Mouse (Mus musculus): Measurements from ENCODE around the gene Rccd1. TPM values are rescaled to one million over a fixed set of nuclear protein-coding genes. Genes with fewer than 3 reads are reported as not detected.
A peak's percentile ranks its signal among the peaks of the same experiment; 100 is the strongest.

Gene Rccd1
- polyA plus RNA-seq, 1 experiment from 2014 or later, result 10.2 TPM

DNA sequence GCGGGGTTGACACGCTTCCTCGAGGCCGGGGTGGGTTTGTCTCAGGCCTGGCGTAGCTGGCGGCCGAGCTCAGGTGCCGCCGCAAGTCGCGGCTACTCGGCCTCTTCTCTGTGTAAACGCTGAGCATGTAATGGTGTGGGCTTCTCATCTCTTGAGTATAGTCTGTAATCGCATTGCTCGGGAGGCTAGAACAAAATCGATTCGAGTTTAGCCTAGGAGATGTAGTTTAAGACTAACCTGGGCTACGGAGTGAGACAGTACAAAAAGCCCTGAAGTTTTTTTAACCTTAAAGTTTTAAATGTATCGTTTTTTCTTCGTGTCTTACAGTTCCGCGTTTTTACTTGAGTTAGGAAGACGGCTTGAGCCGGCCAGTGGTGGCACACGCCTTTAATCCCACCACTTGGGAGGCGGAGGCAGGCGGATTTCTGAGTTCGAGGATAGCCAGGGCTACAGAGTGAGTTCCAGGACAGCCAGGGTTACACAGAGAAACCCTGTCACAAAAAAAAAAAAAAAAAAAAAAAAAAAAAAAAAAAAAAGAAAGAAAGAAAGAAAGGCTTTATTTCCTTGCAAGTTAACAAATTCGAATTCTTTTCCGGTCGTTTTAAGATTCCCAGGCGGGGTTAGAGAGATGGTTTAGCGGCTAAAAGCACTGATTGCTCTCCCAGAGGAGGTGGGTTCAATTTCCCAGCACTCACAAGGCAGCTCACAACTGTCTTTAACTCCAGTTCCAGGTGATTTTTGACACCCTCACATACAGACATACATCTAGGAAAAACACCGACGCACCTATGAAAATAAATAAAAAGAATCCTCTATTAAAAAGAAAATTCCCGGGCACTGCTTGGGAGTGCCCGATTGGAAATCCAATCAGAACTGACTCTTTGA is 29.2 kb downstream of the Rccd1 start:
- Histone ChIP-seq H3K4me1 (peaks cover 27% of the 10 kb centered on the region), H3K36me3 (peaks cover 18% of the 10 kb centered on the region), H3K9ac (peak overlapping the region; percentile 92), H3K27me3 (no peaks in the 10 kb centered on the region), H3K9me3 (no peaks in the 10 kb centered on the region), H3K4me3 (peak overlapping the region; percentile 93), H3K4me2 (peak overlapping the region; percentile 73), H3K27ac (peak overlapping the region; percentile 94)
- peak; percentile 60 for ATAC-seq (ENCODE audit: borderline replicate concordance, extremely low read depth, low FRiP score, low TSS enrichment)
- 4% methylated on average over 37 of the region's 37 CpGs for WGBS

DNA sequence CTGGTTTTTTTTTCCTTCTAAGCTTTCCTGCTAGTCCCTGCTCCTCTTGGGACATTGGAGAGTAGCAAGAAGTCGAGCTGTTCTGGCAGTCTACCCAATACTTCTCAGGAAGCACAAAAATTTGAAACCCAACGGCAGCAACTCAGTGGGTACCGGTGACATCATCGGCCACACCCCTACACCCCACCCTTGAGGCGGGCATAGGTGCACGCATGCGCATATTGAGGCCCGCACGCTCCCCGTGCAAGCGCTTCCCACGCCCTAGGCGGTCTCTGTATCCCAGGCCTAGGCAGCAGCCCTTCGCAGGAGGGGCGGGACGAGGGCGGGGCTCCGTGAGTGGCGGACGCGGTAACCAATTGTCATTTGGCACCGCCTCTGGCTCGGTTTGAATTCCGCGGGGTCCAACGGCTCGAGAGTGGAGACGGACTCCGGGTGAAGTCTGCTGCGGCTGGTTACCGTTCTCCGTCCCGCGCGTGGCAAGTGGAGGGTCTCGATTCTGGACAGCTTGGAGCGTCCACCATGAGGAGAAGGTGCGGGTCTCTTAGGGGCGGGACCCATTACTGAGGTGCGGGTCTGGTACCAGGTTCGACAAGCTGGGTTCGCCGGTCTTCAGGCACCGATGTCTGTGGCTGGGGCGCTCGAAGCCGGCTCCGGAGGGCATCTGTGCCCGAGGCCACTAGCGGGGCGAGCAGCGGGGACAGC is 30.0 kb downstream of the Rccd1 start, which contains the start of gene Prc1:
Gene Prc1, plus strand, starts transcription at position 389 of the 702 bp plus-strand sequence.
- H3K27me3 ChIP-seq, result no peaks in the 10 kb centered on the region
- peak; percentile 99 for ATAC-seq (ENCODE audit: borderline replicate concordance, extremely low read depth, low FRiP score, low TSS enrichment)
- H3K36me3 ChIP-seq, result peaks cover 14% of the 10 kb centered on the region
- under 1% methylated on average over 52 of the region's 52 CpGs for WGBS
- peak within 1 kb of the TSS; percentile 92 for H3K9ac ChIP-seq
- H3K4me3 ChIP-seq, result peak within 1 kb of the TSS; percentile 93
- peaks cover 27% of the 10 kb centered on the region for H3K4me1 ChIP-seq
- H3K4me2 ChIP-seq, result peak within 1 kb of the TSS; percentile 73
- H3K27ac ChIP-seq, result peak within 1 kb of the TSS; percentile 94
- no peaks in the 10 kb centered on the region for H3K9me3 ChIP-seq

DNA sequence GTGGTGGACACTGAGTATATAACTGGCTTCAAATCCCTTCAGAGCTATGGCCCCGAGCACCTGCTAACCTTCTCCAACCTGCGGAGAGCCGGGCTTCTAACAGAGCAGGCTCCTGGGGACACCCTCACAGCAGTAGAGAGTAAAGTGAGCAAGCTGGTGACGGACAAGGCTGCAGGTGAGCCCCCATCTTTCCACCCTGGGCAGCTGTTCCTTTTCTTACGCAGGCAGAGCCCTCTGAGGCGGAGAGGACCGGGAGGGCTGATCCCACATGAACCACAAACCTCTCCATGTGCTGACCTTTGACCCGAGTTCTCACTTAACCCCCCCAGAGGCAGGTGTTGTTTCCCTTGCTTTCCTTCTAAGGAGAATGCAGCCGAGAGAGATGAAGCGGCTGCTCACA is 36.5 kb downstream of the Rccd1 start:
- Histone ChIP-seq H3K27me3 (no peaks in the 10 kb centered on the region), H3K4me3 (no peak overlapping the region), H3K27ac (no peak overlapping the region), H3K9me3 (no peaks in the 10 kb centered on the region), H3K4me2 (no peak overlapping the region), H3K36me3 (peaks cover 37% of the 10 kb centered on the region; the same call in 1 of the 2 replicates), H3K4me1 (no peaks in the 10 kb centered on the region), H3K9ac (no peak overlapping the region)
- no peak for ATAC-seq (ENCODE audit: borderline replicate concordance, extremely low read depth, low FRiP score, low TSS enrichment)
- 80% methylated on average over 10 of the region's 10 CpGs for WGBS

DNA sequence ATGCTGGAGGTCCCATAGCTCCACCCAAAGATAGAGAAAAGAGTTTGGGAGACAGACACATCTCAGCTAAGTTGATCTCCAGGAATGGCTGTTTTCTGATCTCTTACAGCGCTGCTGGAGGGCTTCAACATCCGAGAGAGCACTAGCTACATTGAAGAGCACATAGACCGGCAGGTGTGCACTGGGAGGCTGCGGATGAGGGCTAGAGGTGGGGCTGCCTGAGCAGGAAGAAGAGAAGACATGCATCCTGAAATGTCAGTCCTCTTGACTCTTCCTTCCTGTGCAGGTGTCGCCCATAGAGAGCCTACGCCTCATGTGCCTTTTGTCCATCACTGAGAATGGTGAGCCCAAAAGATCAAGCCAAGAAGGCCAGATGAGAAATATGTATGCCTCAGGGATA is 38.5 kb downstream of the Rccd1 start:
- Histone ChIP-seq H3K27ac (no peak overlapping the region), H3K9me3 (no peaks in the 10 kb centered on the region), H3K4me2 (no peak overlapping the region), H3K9ac (no peak overlapping the region), H3K4me1 (no peaks in the 10 kb centered on the region), H3K36me3 (peaks cover 44% of the 10 kb centered on the region; the same call in 1 of the 2 replicates), H3K4me3 (no peak overlapping the region), H3K27me3 (no peaks in the 10 kb centered on the region)
- no peak for ATAC-seq (ENCODE audit: borderline replicate concordance, extremely low read depth, low FRiP score, low TSS enrichment)
- WGBS, result 97% methylated on average over 6 of the region's 6 CpGs

DNA sequence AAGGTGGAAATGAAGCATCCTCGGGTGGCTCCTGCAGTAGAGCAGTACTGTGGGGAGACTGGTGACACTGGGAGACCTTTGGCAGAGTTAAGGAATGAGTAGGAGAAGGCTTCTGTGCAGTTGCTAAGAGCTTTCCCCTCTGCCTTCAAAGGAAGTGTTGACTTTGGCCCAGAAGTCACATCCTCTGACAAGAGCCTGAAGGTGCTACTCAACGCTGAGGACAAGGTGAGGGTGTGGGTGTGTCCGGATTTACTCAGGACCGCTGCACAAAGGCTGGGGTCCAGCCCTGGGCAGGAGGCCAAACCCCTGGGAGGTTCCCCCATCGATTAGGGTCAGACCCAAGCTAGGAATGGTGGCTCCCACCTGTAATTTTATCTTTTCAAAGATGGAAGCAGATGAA is 39.9 kb downstream of the Rccd1 start:
- 79% methylated on average over 5 of the region's 5 CpGs for WGBS
- Histone ChIP-seq H3K4me1 (no peaks in the 10 kb centered on the region), H3K4me3 (no peak overlapping the region), H3K4me2 (no peak overlapping the region), H3K27me3 (no peaks in the 10 kb centered on the region), H3K9ac (no peak overlapping the region), H3K27ac (no peak overlapping the region), H3K36me3 (peaks cover 46% of the 10 kb centered on the region), H3K9me3 (no peaks in the 10 kb centered on the region)
- ATAC-seq (ENCODE audit: borderline replicate concordance, extremely low read depth, low FRiP score, low TSS enrichment), result no peak

GRCm38 (mm10) chr7:80283226-80283918 is 40.9 kb downstream of the Rccd1 start:
- no peaks in the 10 kb centered on the region for H3K9me3 ChIP-seq
- H3K27ac ChIP-seq, result no peak overlapping the region
- H3K4me3 ChIP-seq, result no peak overlapping the region
- H3K27me3 ChIP-seq, result no peaks in the 10 kb centered on the region
- H3K4me1 ChIP-seq, result no peaks in the 10 kb centered on the region
- H3K9ac ChIP-seq, result no peak overlapping the region
- H3K36me3 ChIP-seq, result peaks cover 49% of the 10 kb centered on the region
- no peak for ATAC-seq (ENCODE audit: borderline replicate concordance, extremely low read depth, low FRiP score, low TSS enrichment)
- WGBS, result 83% methylated on average over 3 of the region's 3 CpGs
- no peak overlapping the region for H3K4me2 ChIP-seq

GRCm38 (mm10) chr7:80281646-80282045 is 42.6 kb downstream of the Rccd1 start:
- H3K4me3 ChIP-seq, result no peak overlapping the region
- no peak for ATAC-seq (ENCODE audit: borderline replicate concordance, extremely low read depth, low FRiP score, low TSS enrichment)
- H3K9ac ChIP-seq, result no peak overlapping the region
- H3K4me1 ChIP-seq, result no peaks in the 10 kb centered on the region
- no peaks in the 10 kb centered on the region for H3K27me3 ChIP-seq
- no peaks in the 10 kb centered on the region for H3K9me3 ChIP-seq
- WGBS, result 85% methylated on average over 3 of the region's 3 CpGs
- H3K27ac ChIP-seq, result no peak overlapping the region
- peaks cover 48% of the 10 kb centered on the region for H3K36me3 ChIP-seq
- H3K4me2 ChIP-seq, result no peak overlapping the region

DNA sequence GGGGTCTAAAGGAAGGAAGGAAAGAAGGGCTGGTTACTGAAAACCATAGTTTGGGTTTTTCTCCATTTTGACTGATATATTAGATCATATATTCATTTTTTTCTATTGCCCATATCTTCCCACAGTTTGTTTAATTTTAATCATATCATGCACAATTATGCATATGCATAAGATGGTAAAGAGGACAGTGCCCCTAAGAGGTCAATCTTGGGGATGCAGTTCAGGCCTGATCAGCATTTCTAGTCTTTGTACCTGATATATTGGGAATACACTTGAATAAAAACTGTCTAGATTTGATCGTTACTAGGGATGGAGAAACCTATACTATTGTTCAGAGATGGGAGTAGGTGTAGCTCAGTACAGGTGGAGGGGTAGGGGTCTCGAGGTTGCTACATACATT is 43.3 kb downstream of the Rccd1 start:
- no peak for ATAC-seq (ENCODE audit: borderline replicate concordance, extremely low read depth, low FRiP score, low TSS enrichment)
- no peaks in the 10 kb centered on the region for H3K27me3 ChIP-seq
- H3K9me3 ChIP-seq, result no peaks in the 10 kb centered on the region
- H3K4me1 ChIP-seq, result no peaks in the 10 kb centered on the region
- WGBS, result 81% methylated on average over 2 of the region's 2 CpGs
- no peak overlapping the region for H3K4me2 ChIP-seq
- no peak overlapping the region for H3K4me3 ChIP-seq
- H3K36me3 ChIP-seq, result peaks cover 51% of the 10 kb centered on the region
- H3K9ac ChIP-seq, result no peak overlapping the region
- H3K27ac ChIP-seq, result no peak overlapping the region

GRCm38 (mm10) chr7:80280032-80280431 is 44.2 kb downstream of the Rccd1 start:
- 80% methylated on average over 10 of the region's 10 CpGs for WGBS
- Histone ChIP-seq H3K4me2 (no peak overlapping the region), H3K4me3 (no peak overlapping the region), H3K27ac (no peak overlapping the region), H3K9me3 (no peaks in the 10 kb centered on the region), H3K9ac (no peak overlapping the region), H3K36me3 (peaks cover 50% of the 10 kb centered on the region), H3K27me3 (no peaks in the 10 kb centered on the region), H3K4me1 (no peaks in the 10 kb centered on the region)
- no peak for ATAC-seq (ENCODE audit: borderline replicate concordance, extremely low read depth, low FRiP score, low TSS enrichment)

GRCm38 (mm10) chr7:80276374-80276773 is 47.9 kb downstream of the Rccd1 start:
- Histone ChIP-seq H3K4me3 (no peak overlapping the region), H3K9ac (no peak overlapping the region), H3K9me3 (no peaks in the 10 kb centered on the region), H3K36me3 (peaks cover 49% of the 10 kb centered on the region), H3K4me2 (no peak overlapping the region), H3K27ac (no peak overlapping the region), H3K4me1 (0 out of 2 replicates have a peak, but pooled peaks cover under 1% of the 10 kb centered on the region), H3K27me3 (no peaks in the 10 kb centered on the region)
- no peak for ATAC-seq (ENCODE audit: borderline replicate concordance, extremely low read depth, low FRiP score, low TSS enrichment)
- 90% methylated on average over 4 of the region's 4 CpGs for WGBS

- WGBS, result 85% methylated on average over 2 of the region's 2 CpGs
- ATAC-seq (ENCODE audit: borderline replicate concordance, extremely low read depth, low FRiP score, low TSS enrichment), result no peak
- no peaks in the 10 kb centered on the region for H3K9me3 ChIP-seq
- H3K27ac ChIP-seq, result no peak overlapping the region
- no peak overlapping the region for H3K4me3 ChIP-seq
- no peak overlapping the region for H3K4me2 ChIP-seq
- H3K4me1 ChIP-seq, result peaks cover 22% of the 10 kb centered on the region
- no peaks in the 10 kb centered on the region for H3K27me3 ChIP-seq
- H3K9ac ChIP-seq, result no peak overlapping the region
- H3K36me3 ChIP-seq, result peaks cover 39% of the 10 kb centered on the region
Measured at GRCm38 (mm10) chr7:80273456-80273855, 50.8 kb downstream of the Rccd1 start.
